Mouse (Mus musculus): Measurements from ENCODE around the gene C1qtnf3. TPM values are rescaled to one million over a fixed set of nuclear protein-coding genes. Genes with fewer than 3 reads are reported as not detected.

C1qtnf3 gene
- total RNA-seq (2014; fragmentation: Nextera tagmentation), result not detected in 2 replicates
- not detected in 2 replicates for total RNA-seq (2017)
- polyA plus RNA-seq (2012), result not detected in 2 replicates

- no peak within 1 kb of the TSS for H3K4me3 ChIP-seq (ENCODE audit: low read depth, low read length)
- TF ChIP-seq POLR2AphosphoS5 (IDR thresholded peaks at IDR 0.05; ENCODE audit: insufficient replicate concordance, low read depth, low read length), result no peak
- TF ChIP-seq CTCF (IDR thresholded peaks at IDR 0.05; ENCODE audit: low read depth, low read length), result no peak
- TF ChIP-seq TAL1 (conservative IDR thresholded peaks at IDR 0.05; ENCODE audit: low read depth, low read length), result no peak
- TF ChIP-seq GATA1 (IDR thresholded peaks at IDR 0.05; ENCODE audit: borderline replicate concordance, low read length), result no peak
Measured at GRCm38 (mm10) chr15:10951951-10952759, at the start of gene C1qtnf3. C1qtnf3 (plus strand) TSS chr15:10952332.

GRCm38 (mm10) chr15:10902360-10902759 lies 49.8 kb upstream of the C1qtnf3 start:
- TF ChIP-seq POLR2AphosphoS5 (IDR thresholded peaks at IDR 0.05; ENCODE audit: insufficient replicate concordance, low read depth, low read length) (no peak), GATA1 (IDR thresholded peaks at IDR 0.05; ENCODE audit: borderline replicate concordance, low read length) (no peak), TAL1 (conservative IDR thresholded peaks at IDR 0.05; ENCODE audit: low read depth, low read length) (no peak), GATA2 (IDR thresholded peaks at IDR 0.05; ENCODE audit: borderline replicate concordance, low read depth, low read length) (no peak), CTCF (IDR thresholded peaks at IDR 0.05; ENCODE audit: low read depth, low read length) (no peak)
- H3K36me3 ChIP-seq (replicated peaks), result no peaks in the 10 kb centered on the region
- no peaks in the 10 kb centered on the region for H3K27me3 ChIP-seq (ENCODE audit: insufficient read depth, low read length)
- no peaks in the 10 kb centered on the region for H3K9me3 ChIP-seq (replicated peaks)
- no peak for ATAC-seq (ENCODE audit: extremely low read depth, insufficient number of reproducible peaks, low FRiP score, poor library complexity, severe bottlenecking)
- H3K4me3 ChIP-seq (ENCODE audit: low read depth, low read length), result no peak overlapping the region
- DNase-seq (ENCODE audit: low spot score), result no peak
- no peaks in the 10 kb centered on the region for H3K4me1 ChIP-seq (ENCODE audit: insufficient read depth, low read depth, low read length)

More at GRCm38 (mm10) chr15:10951951-10952759, at the start of gene C1qtnf3:
- ATAC-seq (ENCODE audit: extremely low read depth, insufficient number of reproducible peaks, low FRiP score, poor library complexity, severe bottlenecking) (no peak), DNase-seq (ENCODE audit: low spot score) (no peak)
- Histone ChIP-seq H3K4me1 (ENCODE audit: insufficient read depth, low read depth, low read length) (no peaks in the 10 kb centered on the region), H3K9me3 (replicated peaks) (no peaks in the 10 kb centered on the region), H3K27me3 (ENCODE audit: insufficient read depth, low read length) (peaks cover 6% of the 10 kb centered on the region; the same call in 1 of the 2 replicates), H3K36me3 (replicated peaks) (no peaks in the 10 kb centered on the region)

- H3K4me3 ChIP-seq (ENCODE audit: low read depth, low read length), result no peak overlapping the region
- DNase-seq (ENCODE audit: low spot score), result no peak
- H3K27me3 ChIP-seq (ENCODE audit: insufficient read depth, low read length), result no peaks in the 10 kb centered on the region
- H3K36me3 ChIP-seq (replicated peaks), result no peaks in the 10 kb centered on the region
- no peaks in the 10 kb centered on the region for H3K4me1 ChIP-seq (ENCODE audit: insufficient read depth, low read depth, low read length)
- H3K9me3 ChIP-seq (replicated peaks), result no peaks in the 10 kb centered on the region
- TF ChIP-seq POLR2AphosphoS5 (IDR thresholded peaks at IDR 0.05; ENCODE audit: insufficient replicate concordance, low read depth, low read length) (no peak), CTCF (IDR thresholded peaks at IDR 0.05; ENCODE audit: low read depth, low read length) (no peak), TAL1 (conservative IDR thresholded peaks at IDR 0.05; ENCODE audit: low read depth, low read length) (no peak), GATA1 (IDR thresholded peaks at IDR 0.05; ENCODE audit: borderline replicate concordance, low read length) (no peak), GATA2 (IDR thresholded peaks at IDR 0.05; ENCODE audit: borderline replicate concordance, low read depth, low read length) (no peak)
- ATAC-seq (ENCODE audit: extremely low read depth, insufficient number of reproducible peaks, low FRiP score, poor library complexity, severe bottlenecking), result no peak
Measured at GRCm38 (mm10) chr15:10916611-10917311, 35.4 kb upstream of the C1qtnf3 start.

- Histone ChIP-seq H3K4me3 (ENCODE audit: low read depth, low read length) (no peak overlapping the region), H3K36me3 (replicated peaks) (no peaks in the 10 kb centered on the region), H3K4me1 (ENCODE audit: insufficient read depth, low read depth, low read length) (no peaks in the 10 kb centered on the region), H3K27me3 (ENCODE audit: insufficient read depth, low read length) (no peaks in the 10 kb centered on the region), H3K9me3 (replicated peaks) (no peaks in the 10 kb centered on the region)
- no peak for DNase-seq (ENCODE audit: low spot score)
- TF ChIP-seq POLR2AphosphoS5 (IDR thresholded peaks at IDR 0.05; ENCODE audit: insufficient replicate concordance, low read depth, low read length), result no peak
- TF ChIP-seq GATA2 (IDR thresholded peaks at IDR 0.05; ENCODE audit: borderline replicate concordance, low read depth, low read length), result no peak
- no peak for TF ChIP-seq GATA1 (IDR thresholded peaks at IDR 0.05; ENCODE audit: borderline replicate concordance, low read length)
- no peak for TF ChIP-seq CTCF (IDR thresholded peaks at IDR 0.05; ENCODE audit: low read depth, low read length)
- TF ChIP-seq TAL1 (conservative IDR thresholded peaks at IDR 0.05; ENCODE audit: low read depth, low read length), result no peak
- ATAC-seq (ENCODE audit: extremely low read depth, insufficient number of reproducible peaks, low FRiP score, poor library complexity, severe bottlenecking), result no peak
Measured at GRCm38 (mm10) chr15:10917312-10917660, 34.8 kb upstream of the C1qtnf3 start.

GRCm38 (mm10) chr15:10920212-10920611 lies 31.9 kb upstream of the C1qtnf3 start:
- ATAC-seq (ENCODE audit: extremely low read depth, insufficient number of reproducible peaks, low FRiP score, poor library complexity, severe bottlenecking) (no peak), DNase-seq (ENCODE audit: low spot score) (no peak)
- Histone ChIP-seq H3K9me3 (replicated peaks) (no peaks in the 10 kb centered on the region), H3K4me1 (ENCODE audit: insufficient read depth, low read depth, low read length) (no peaks in the 10 kb centered on the region), H3K27me3 (ENCODE audit: insufficient read depth, low read length) (peaks cover under 1% of the 10 kb centered on the region; the same call in 1 of the 2 replicates), H3K4me3 (ENCODE audit: low read depth, low read length) (no peak overlapping the region), H3K36me3 (replicated peaks) (no peaks in the 10 kb centered on the region)
- no peak for TF ChIP-seq CTCF (IDR thresholded peaks at IDR 0.05; ENCODE audit: low read depth, low read length)
- no peak for TF ChIP-seq TAL1 (conservative IDR thresholded peaks at IDR 0.05; ENCODE audit: low read depth, low read length)
- TF ChIP-seq POLR2AphosphoS5 (IDR thresholded peaks at IDR 0.05; ENCODE audit: insufficient replicate concordance, low read depth, low read length), result no peak
- no peak for TF ChIP-seq GATA2 (IDR thresholded peaks at IDR 0.05; ENCODE audit: borderline replicate concordance, low read depth, low read length)
- TF ChIP-seq GATA1 (IDR thresholded peaks at IDR 0.05; ENCODE audit: borderline replicate concordance, low read length), result no peak

- no peak for ATAC-seq (ENCODE audit: extremely low read depth, insufficient number of reproducible peaks, low FRiP score, poor library complexity, severe bottlenecking)
- no peaks in the 10 kb centered on the region for H3K9me3 ChIP-seq (replicated peaks)
- no peak for TF ChIP-seq GATA2 (IDR thresholded peaks at IDR 0.05; ENCODE audit: borderline replicate concordance, low read depth, low read length)
- no peak for TF ChIP-seq POLR2AphosphoS5 (IDR thresholded peaks at IDR 0.05; ENCODE audit: insufficient replicate concordance, low read depth, low read length)
- TF ChIP-seq CTCF (IDR thresholded peaks at IDR 0.05; ENCODE audit: low read depth, low read length), result no peak
- TF ChIP-seq TAL1 (conservative IDR thresholded peaks at IDR 0.05; ENCODE audit: low read depth, low read length), result no peak
- no peak for TF ChIP-seq GATA1 (IDR thresholded peaks at IDR 0.05; ENCODE audit: borderline replicate concordance, low read length)
- no peaks in the 10 kb centered on the region for H3K4me1 ChIP-seq (ENCODE audit: insufficient read depth, low read depth, low read length)
- H3K27me3 ChIP-seq (ENCODE audit: insufficient read depth, low read length), result peaks cover 3% of the 10 kb centered on the region; the same call in 1 of the 2 replicates
- H3K36me3 ChIP-seq (replicated peaks), result no peaks in the 10 kb centered on the region
- DNase-seq (ENCODE audit: low spot score), result no peak
- no peak overlapping the region for H3K4me3 ChIP-seq (ENCODE audit: low read depth, low read length)
Measured at GRCm38 (mm10) chr15:10921064-10921463, 31.1 kb upstream of the C1qtnf3 start.
